Mouse (Mus musculus) spleen, embryonic (tissue): ENCODE measurements around the gene Mc1r.

Experiments used
- CTCF ChIA-PET: fragments of 350-600 bp; sonication (Branson Sonifier 250); formaldehyde crosslinking; loops from one replicate; lab custom pipeline; 2022; lab: Charles Lee

Gene Mc1r

GRCm38 (mm10) chr8:123406786-123407185 lies at the start of gene Mc1r:
Gene Mc1r (plus strand): TSS chr8:123407107.
- CTCF ChIA-PET: no interaction called here

GRCm38 (mm10) chr8:123361082-123361739 lies 45.7 kb upstream of the Mc1r start:
- CTCF ChIA-PET: interaction anchor here (0.6 to 1.0 kb wide), 2 partner anchors 23 to 42 kb away, joined by 4 read pairs; no protein-coding TSS in a partner anchor

GRCm38 (mm10) chr8:123373403-123374238 lies 33.3 kb upstream of the Mc1r start, which contains the start of gene Tcf25:
Gene Tcf25 (plus strand): TSS chr8:123373753.
- CTCF ChIA-PET: interaction anchor here (0.5 kb wide), 1 partner anchor 656 kb away, joined by 3 read pairs; no protein-coding TSS in a partner anchor

GRCm38 (mm10) chr8:123374239-123374578 lies 32.7 kb upstream of the Mc1r start:
- CTCF ChIA-PET: no interaction called here

- CTCF ChIA-PET: no interaction called here
Observed at GRCm38 (mm10) chr8:123375701-123376100, 31.2 kb upstream of the Mc1r start.

GRCm38 (mm10) chr8:123376106-123376505 lies 30.8 kb upstream of the Mc1r start:
- CTCF ChIA-PET: no interaction called here

GRCm38 (mm10) chr8:123381711-123382110 lies 25.2 kb upstream of the Mc1r start:
- CTCF ChIA-PET: no interaction called here

GRCm38 (mm10) chr8:123382516-123382915 lies 24.4 kb upstream of the Mc1r start:
- CTCF ChIA-PET: no interaction called here

- CTCF ChIA-PET: interaction anchor here (0.6 to 1.0 kb wide), 3 partner anchors 24 to 101 kb away, joined by 4 to 6 read pairs (median 5); no protein-coding TSS in a partner anchor
Observed at GRCm38 (mm10) chr8:123384883-123385540, 21.9 kb upstream of the Mc1r start.

- CTCF ChIA-PET: no interaction called here
Observed at GRCm38 (mm10) chr8:123387041-123387440, 19.9 kb upstream of the Mc1r start.

GRCm38 (mm10) chr8:123387801-123388200 lies 19.1 kb upstream of the Mc1r start:
- CTCF ChIA-PET: no interaction called here

GRCm38 (mm10) chr8:123389026-123389425 lies 17.9 kb upstream of the Mc1r start:
- CTCF ChIA-PET: no interaction called here

GRCm38 (mm10) chr8:123398308-123398707 lies 8.6 kb upstream of the Mc1r start:
- CTCF ChIA-PET: no interaction called here

- CTCF ChIA-PET: no interaction called here
Observed at GRCm38 (mm10) chr8:123401936-123402335, 5.0 kb upstream of the Mc1r start.

GRCm38 (mm10) chr8:123402730-123403326 lies 4.1 kb upstream of the Mc1r start:
- CTCF ChIA-PET: no interaction called here

- CTCF ChIA-PET: no interaction called here
Observed at GRCm38 (mm10) chr8:123404521-123404920, 2.4 kb upstream of the Mc1r start.

GRCm38 (mm10) chr8:123407612-123408011 lies 705 bp downstream of the Mc1r start:
- CTCF ChIA-PET: no interaction called here

- CTCF ChIA-PET: no interaction called here
Observed at GRCm38 (mm10) chr8:123408586-123409544, 2.0 kb downstream of the Mc1r start.

GRCm38 (mm10) chr8:123410049-123410587 lies 3.2 kb downstream of the Mc1r start:
- CTCF ChIA-PET: no interaction called here

GRCm38 (mm10) chr8:123410788-123411187 lies 3.9 kb downstream of the Mc1r start:
- CTCF ChIA-PET: no interaction called here
